Mouse (Mus musculus) MEL (cell line): ENCODE measurements around the gene Orai1. TPM values are rescaled to one million over a fixed set of nuclear protein-coding genes. Genes with fewer than 3 reads are reported as not detected.

Experiments used
- DNase-seq: peaks from one replicate; pipeline ENCODE4 v3.0.0; 2011; ENCODE audit warnings: low read depth, low spot score
- H3K27ac ChIP-seq: 2 replicates; pipeline ENCODE4 v1.5.1; 2012; ENCODE audit warnings: low read depth, mild to moderate bottlenecking, control low read depth, low read length, moderate library complexity; ENCODE audit not compliant: control insufficient read depth
- H3K27me3 ChIP-seq, 2 experiments: fragments of 150-350 bp in 1 of 2; sonication (generic) in 1 of 2; 2 replicates each; pipeline ENCODE4 v1.6.1; 2012; ENCODE audit warnings: low read length in 2 of 2, mild to moderate bottlenecking in 2 of 2, improper control_type of control experiment in 1 of 2, moderate library complexity in 1 of 2; ENCODE audit not compliant: insufficient read depth in 2 of 2, control insufficient read depth in 1 of 2
- H3K36me3 ChIP-seq, 2 experiments: 2 replicates each; pipeline ENCODE4 v1.6.1; 2012 to 2014; ENCODE audit warnings: low read length in 2 of 2, improper control_type of control experiment in 1 of 2, inconsistent platforms in 1 of 2, mild to moderate bottlenecking in 1 of 2; ENCODE audit not compliant: insufficient read depth in 2 of 2, control insufficient read depth in 1 of 2
- H3K4me1 ChIP-seq, 2 experiments: fragments of 150-350 bp in 1 of 2; sonication (generic) in 1 of 2; 2 replicates each; pipeline ENCODE4 v1.6.1; 2012; ENCODE audit warnings: low read length in 2 of 2, improper control_type of control experiment in 1 of 2, mild to moderate bottlenecking in 1 of 2; ENCODE audit not compliant: insufficient read depth in 2 of 2, control insufficient read depth in 1 of 2
- H3K4me3 ChIP-seq, 2 experiments: fragments of 150-350 bp in 1 of 2; sonication (generic) in 1 of 2; 2 replicates each; pipeline ENCODE4 v1.5.1; 2012; ENCODE audit warnings: low read depth in 2 of 2, low read length in 2 of 2, mild to moderate bottlenecking in 2 of 2, moderate library complexity in 2 of 2, control low read depth in 1 of 2, improper control_type of control experiment in 1 of 2; ENCODE audit not compliant: control insufficient read depth in 1 of 2, insufficient read depth in 1 of 2
- H3K79me2 ChIP-seq: 2 replicates; pipeline ENCODE4 v1.6.1; 2012; ENCODE audit warnings: mild to moderate bottlenecking, low read length, moderate library complexity; ENCODE audit not compliant: control insufficient read depth, poor library complexity, insufficient read depth
- H3K9ac ChIP-seq: 2 replicates; pipeline ENCODE4 v1.6.1; 2012; ENCODE audit warnings: low read depth, mild to moderate bottlenecking, control low read depth, low read length, moderate library complexity; ENCODE audit not compliant: control insufficient read depth, poor library complexity, severe bottlenecking
- H3K9me3 ChIP-seq: fragments of 150-350 bp; sonication (generic); replicated peaks from 2 replicates; pipeline ENCODE4 v1.6.1; 2012; ENCODE audit warnings: mild to moderate bottlenecking, low read length, improper control_type of control experiment, moderate library complexity; ENCODE audit not compliant: insufficient read depth
- CHD1 ChIP-seq: IDR thresholded peaks from 2 replicates; pipeline ENCODE4 v1.6.1; 2012; ENCODE audit warnings: low read depth, mild to moderate bottlenecking, inconsistent platforms, low read length, improper control_type of control experiment
- CHD2 ChIP-seq: IDR thresholded peaks from 2 replicates; pipeline ENCODE4 v1.6.1; 2011; ENCODE audit warnings: low read length, improper control_type of control experiment
- CTCF ChIP-seq, 3 experiments: IDR thresholded peaks in 2 of 3; conservative IDR thresholded peaks in 1 of 3; 2 replicates each; pipeline ENCODE4 v1.5.1; 2011 to 2012; ENCODE audit warnings: low read length in 3 of 3, low read depth in 2 of 3, mild to moderate bottlenecking in 2 of 3, improper control_type of control experiment in 1 of 3, inconsistent platforms in 1 of 3, mixed read lengths in 1 of 3, moderate library complexity in 1 of 3; ENCODE audit not compliant: control insufficient read depth in 1 of 3, insufficient read depth in 1 of 3, poor library complexity in 1 of 3, severe bottlenecking in 1 of 3
- E2F4 ChIP-seq: IDR thresholded peaks from 2 replicates; pipeline ENCODE4 v1.6.1; 2011; ENCODE audit warnings: low read depth, low read length, improper control_type of control experiment, borderline replicate concordance
- ELF1 ChIP-seq: IDR thresholded peaks from 2 replicates; pipeline ENCODE4 v1.6.1; 2014; ENCODE audit warnings: low read depth, mild to moderate bottlenecking, inconsistent platforms, low read length, improper control_type of control experiment, moderate library complexity
- EP300 ChIP-seq, 2 experiments: IDR thresholded peaks; 2 replicates each; pipeline ENCODE4 v1.6.1; 2011; ENCODE audit warnings: improper control_type of control experiment in 2 of 2, low read length in 2 of 2, low read depth in 1 of 2, mild to moderate bottlenecking in 1 of 2
- ETS1 ChIP-seq: IDR thresholded peaks from 2 replicates; pipeline ENCODE4 v1.6.1; 2012; ENCODE audit warnings: low read depth, mild to moderate bottlenecking, inconsistent platforms, low read length, improper control_type of control experiment, moderate library complexity
- GABPA ChIP-seq: IDR thresholded peaks from 2 replicates; pipeline ENCODE4 v1.6.1; 2012; ENCODE audit warnings: low read depth, mild to moderate bottlenecking, inconsistent platforms, low read length, improper control_type of control experiment, moderate library complexity
- GATA1 ChIP-seq: IDR thresholded peaks from 2 replicates; pipeline ENCODE4 v1.6.1; 2011; ENCODE audit warnings: low read depth, low read length, improper control_type of control experiment
- HCFC1 ChIP-seq: IDR thresholded peaks from 2 replicates; pipeline ENCODE4 v1.6.1; 2012; ENCODE audit warnings: low read depth, mild to moderate bottlenecking, inconsistent platforms, low read length, improper control_type of control experiment, moderate library complexity
- JUND ChIP-seq: IDR thresholded peaks from 2 replicates; pipeline ENCODE4 v1.6.1; 2011; ENCODE audit warnings: low read depth, mild to moderate bottlenecking, improper control_type of control experiment, low read length
- KAT2A ChIP-seq: conservative IDR thresholded peaks from 2 replicates; pipeline ENCODE4 v1.6.1; 2012; ENCODE audit warnings: low read depth, low read length, improper control_type of control experiment, inconsistent platforms
- MAFK ChIP-seq: IDR thresholded peaks from 2 replicates; pipeline ENCODE4 v1.6.1; 2011; ENCODE audit warnings: low read depth, mild to moderate bottlenecking, low read length, improper control_type of control experiment, borderline replicate concordance
- MAX ChIP-seq: IDR thresholded peaks from 2 replicates; pipeline ENCODE4 v1.6.1; 2011; ENCODE audit warnings: low read length, improper control_type of control experiment
- MYB ChIP-seq: IDR thresholded peaks from 2 replicates; pipeline ENCODE4 v1.6.1; 2011; ENCODE audit warnings: mild to moderate bottlenecking, low read depth, low read length, improper control_type of control experiment
- MYC ChIP-seq: IDR thresholded peaks from 2 replicates; pipeline ENCODE4 v1.6.1; 2011; ENCODE audit warnings: low read depth, mild to moderate bottlenecking, low read length, improper control_type of control experiment, moderate library complexity
- NELFE ChIP-seq: IDR thresholded peaks from 2 replicates; pipeline ENCODE4 v1.6.1; 2011; ENCODE audit warnings: low read depth, low read length, improper control_type of control experiment
- NRF1 ChIP-seq: IDR thresholded peaks from 2 replicates; pipeline ENCODE4 v1.6.1; 2014; ENCODE audit warnings: low read depth, mild to moderate bottlenecking, inconsistent platforms, low read length, improper control_type of control experiment, moderate library complexity; ENCODE audit not compliant: poor library complexity, insufficient read depth, severe bottlenecking
- POLR2A ChIP-seq, 2 experiments: IDR thresholded peaks; 2 replicates each; pipeline ENCODE4 v1.6.1; 2011 to 2012; ENCODE audit warnings: low read length in 2 of 2, mild to moderate bottlenecking in 2 of 2, control low read depth in 1 of 2, improper control_type of control experiment in 1 of 2, low read depth in 1 of 2, moderate library complexity in 1 of 2; ENCODE audit not compliant: control insufficient read depth in 1 of 2, insufficient read depth in 1 of 2, poor library complexity in 1 of 2
- POLR2AphosphoS5 ChIP-seq: IDR thresholded peaks from 2 replicates; pipeline ENCODE4 v1.6.1; 2012; ENCODE audit warnings: low read depth, borderline replicate concordance, mild to moderate bottlenecking, inconsistent platforms, low read length, moderate library complexity, mixed read lengths
- RAD21 ChIP-seq: IDR thresholded peaks from 2 replicates; pipeline ENCODE4 v1.6.1; 2011; ENCODE audit warnings: mild to moderate bottlenecking, low read depth, low read length, improper control_type of control experiment
- RCOR1 ChIP-seq: IDR thresholded peaks from 2 replicates; pipeline ENCODE4 v1.6.1; 2012; ENCODE audit warnings: low read depth, mild to moderate bottlenecking, inconsistent platforms, low read length, improper control_type of control experiment
- SIN3A ChIP-seq: IDR thresholded peaks from 2 replicates; pipeline ENCODE4 v1.6.1; 2012; ENCODE audit warnings: low read length, improper control_type of control experiment, inconsistent platforms
- SMC3 ChIP-seq: IDR thresholded peaks from 2 replicates; pipeline ENCODE4 v1.6.1; 2011; ENCODE audit warnings: low read depth, low read length, improper control_type of control experiment
- TAL1 ChIP-seq: IDR thresholded peaks from 2 replicates; pipeline ENCODE4 v1.6.1; 2012; ENCODE audit warnings: mild to moderate bottlenecking, inconsistent platforms, low read length, moderate library complexity, mixed read lengths
- TBP ChIP-seq: IDR thresholded peaks from 2 replicates; pipeline ENCODE4 v1.8.0; 2011; ENCODE audit warnings: low read depth, low read length, improper control_type of control experiment
- TCF12 ChIP-seq: IDR thresholded peaks from 2 replicates; pipeline ENCODE4 v1.6.1; 2014; ENCODE audit warnings: low read depth, mild to moderate bottlenecking, inconsistent platforms, low read length, improper control_type of control experiment, moderate library complexity
- UBTF ChIP-seq: IDR thresholded peaks from 2 replicates; pipeline ENCODE4 v1.6.1; 2012; ENCODE audit warnings: low read depth, mild to moderate bottlenecking, inconsistent platforms, low read length, improper control_type of control experiment, moderate library complexity, borderline replicate concordance; ENCODE audit not compliant: insufficient read depth
- USF1 ChIP-seq: IDR thresholded peaks from 2 replicates; pipeline ENCODE4 v1.6.1; 2014; ENCODE audit warnings: low read depth, mild to moderate bottlenecking, inconsistent platforms, low read length, improper control_type of control experiment, moderate library complexity
- USF2 ChIP-seq, 2 experiments: IDR thresholded peaks; 2 replicates each; pipeline ENCODE4 v1.6.1; 2011 to 2012; ENCODE audit warnings: improper control_type of control experiment in 2 of 2, low read length in 2 of 2, borderline replicate concordance in 1 of 2, inconsistent platforms in 1 of 2, low read depth in 1 of 2, mild to moderate bottlenecking in 1 of 2; ENCODE audit not compliant: insufficient read depth in 1 of 2
- ZC3H11A ChIP-seq: IDR thresholded peaks from 2 replicates; pipeline ENCODE4 v1.6.1; 2012; ENCODE audit warnings: low read depth, mild to moderate bottlenecking, inconsistent platforms, low read length, improper control_type of control experiment
- ZKSCAN1 ChIP-seq: IDR thresholded peaks from 2 replicates; pipeline ENCODE4 v1.6.1; 2012; ENCODE audit warnings: low read depth, mild to moderate bottlenecking, inconsistent platforms, low read length, improper control_type of control experiment, moderate library complexity
- ZMIZ1 ChIP-seq: IDR thresholded peaks from 2 replicates; pipeline ENCODE4 v1.6.1; 2012; ENCODE audit warnings: low read depth, mild to moderate bottlenecking, inconsistent platforms, low read length, improper control_type of control experiment, moderate library complexity
- ZNF384 ChIP-seq: IDR thresholded peaks from 2 replicates; pipeline ENCODE4 v1.6.1; 2012; ENCODE audit warnings: low read depth, mild to moderate bottlenecking, inconsistent platforms, low read length, improper control_type of control experiment
- polyA plus RNA-seq, 2 experiments: library from polyadenylated mRNA; stranded (reverse) in 1 of 2; unstranded in 1 of 2; fragments of >175 nt in 1 of 2; fragments of >200 nt in 1 of 2; gene quantifications; 2 replicates each; pipeline versions ENCODE4 v1.2.1 to v1.2.4; 2012; ENCODE audit warnings: low replicate concordance in 2 of 2, low read depth in 1 of 2; ENCODE audit not compliant: insufficient read length in 2 of 2, insufficient read depth in 1 of 2, missing spikeins in 1 of 2
- total RNA-seq: library from RNA; depleted of rRNA; stranded (reverse); fragments of 300-350 nt; gene quantifications from 2 replicates; pipeline ENCODE4 v1.2.3, GENCODE M21; 2012; rRNA removed

The Orai1 gene
- total RNA-seq, result 4.5 and 4.7 TPM in 2 replicates
- polyA plus RNA-seq, result 10 to 100 TPM in 1 of 2 experiments, not detected in 1; 13.3 TPM

DNA sequence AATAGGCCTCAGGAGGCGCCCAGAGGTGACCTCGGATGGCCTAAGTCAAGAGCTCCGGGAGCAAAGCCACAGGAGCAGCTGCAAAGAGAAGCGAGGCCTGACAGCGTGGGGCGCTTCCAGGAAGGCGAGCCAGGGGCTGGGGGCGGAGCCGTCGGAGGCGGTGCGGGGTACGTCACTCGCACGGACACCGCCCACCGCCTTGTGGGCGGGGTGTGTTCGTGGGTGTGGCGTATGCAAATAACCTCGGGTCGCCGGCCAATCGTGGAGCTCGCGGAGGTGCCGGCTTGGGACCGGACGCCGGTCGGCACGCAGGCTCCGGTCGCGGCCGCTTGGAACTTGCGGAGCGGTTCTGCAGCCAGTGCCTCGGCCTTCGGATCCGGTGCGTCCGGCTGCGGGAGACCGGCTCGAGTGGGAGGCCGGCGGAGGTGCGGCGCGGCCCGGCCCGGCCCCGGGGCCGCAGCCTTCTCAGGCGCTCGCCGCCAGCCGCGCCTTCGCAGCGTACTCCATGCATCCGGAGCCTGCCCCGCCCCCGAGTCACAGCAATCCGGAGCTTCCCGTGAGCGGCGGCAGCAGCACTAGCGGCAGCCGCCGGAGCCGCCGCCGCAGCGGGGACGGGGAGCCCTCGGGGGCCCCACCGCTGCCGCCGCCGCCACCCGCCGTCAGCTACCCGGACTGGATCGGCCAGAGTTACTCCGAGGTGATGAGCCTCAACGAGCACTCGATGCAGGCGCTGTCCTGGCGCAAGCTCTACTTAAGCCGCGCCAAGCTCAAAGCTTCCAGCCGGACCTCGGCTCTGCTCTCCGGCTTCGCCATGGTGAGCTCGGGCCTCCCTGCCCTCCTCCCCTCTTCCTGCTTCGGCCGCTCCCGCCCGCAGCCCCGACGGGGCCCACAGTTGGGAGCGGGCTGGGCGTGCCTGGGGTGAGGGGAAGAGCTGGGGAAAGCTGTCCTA, at the start of gene Orai1:
Orai1 (plus strand) TSS at position 322 of the 949 bp plus-strand sequence.
- Histone ChIP-seq H3K4me1 (peaks cover 0 to 11% of the 10 kb centered on the region in 2 experiments; a peak in 2 of 4 replicates), H3K79me2 (peaks cover 6% of the 10 kb centered on the region), H3K4me3 (peak within 1 kb of the TSS; percentile 79 to 85), H3K27ac (peak within 1 kb of the TSS; percentile 75), H3K9me3 (no peaks in the 10 kb centered on the region), H3K9ac (peak within 1 kb of the TSS; percentile 94), H3K27me3 (no peaks in the 10 kb centered on the region), H3K36me3 (peaks cover 0 to 8% of the 10 kb centered on the region in 2 experiments; a peak in 2 of 4 replicates)
- peak; percentile 98 for DNase-seq
- TF ChIP-seq MAX (peak; percentile 75), E2F4 (no peak), ZNF384 (no peak), HCFC1 (peak; percentile 69), MYB (no peak), TAL1 (no peak), EP300 (IDR thresholded peaks at IDR 0.05; ENCODE audit: low read depth in 1 of 2, low read length in 2 of 2) (0 out of 4 replicates have a peak, but pooled peaks have one; percentile 3 to 6), JUND (no peak), SIN3A (peak; percentile 81), GATA1 (no peak), GABPA (no peak), CHD2 (no peak), ZKSCAN1 (no peak), CTCF (IDR thresholded peaks at IDR 0.05 in 2 of 3, conservative IDR thresholded peaks at IDR 0.05 in 1 of 3; ENCODE audit: control insufficient read depth in 1 of 3, insufficient read depth in 1 of 3, low read depth in 2 of 3, low read length in 3 of 3, poor library complexity in 1 of 3, severe bottlenecking in 1 of 3) (no peak), USF2 (IDR thresholded peaks at IDR 0.05; ENCODE audit: borderline replicate concordance in 1 of 2, insufficient read depth in 1 of 2, low read depth in 1 of 2, low read length in 2 of 2) (no peak), ZC3H11A (no peak), ETS1 (peak; percentile 27), TCF12 (peak; percentile 80), CHD1 (no peak), KAT2A (no peak; the same call in 1 of the 2 replicates), NRF1 (peak; percentile 44; the same call in 1 of the 2 replicates), POLR2AphosphoS5 (no peak), MAFK (no peak), NELFE (peak; percentile 93), UBTF (peak; percentile 86; the same call in 1 of the 2 replicates), RAD21 (no peak), ZMIZ1 (peak; percentile 82), POLR2A (IDR thresholded peaks at IDR 0.05; ENCODE audit: control insufficient read depth in 1 of 2, insufficient read depth in 1 of 2, low read depth in 1 of 2, low read length in 2 of 2, poor library complexity in 1 of 2) (peak; percentile 47 to 91; a peak in 3 of 4 replicates), MYC (no peak; the same call in 1 of the 2 replicates), SMC3 (no peak), USF1 (0 out of 2 replicates have a peak, but pooled peaks have one; percentile 3), RCOR1 (0 out of 2 replicates have a peak, but pooled peaks have one; percentile 17), TBP (peak; percentile 85), ELF1 (peak; percentile 66)
